Mouse (Mus musculus) cortical plate, adult 2 months (tissue): ENCODE measurements at regions not wholly inside any gene's neighbourhood (a gene's known extent, or its start where the extent isn't known, plus 50 kb on each side); places are given as distances from the start of the nearest gene placed in this dataset.

Source experiments
- CTCF ChIP-seq: fragments of 200-500 bp; IDR thresholded peaks from 2 replicates; pipeline ENCODE4 v1.5.1; 2011; ENCODE audit warnings: mild to moderate bottlenecking, control low read depth, low read length; ENCODE audit not compliant: insufficient read depth; ENCODE audit errors: extremely low read depth
- POLR2A ChIP-seq: fragments of 200-500 bp; IDR thresholded peaks from 2 replicates; pipeline ENCODE4 v1.6.1; 2011; ENCODE audit warnings: mild to moderate bottlenecking, low read length, control low read depth; ENCODE audit not compliant: insufficient read depth; ENCODE audit errors: extremely low read depth

DNA sequence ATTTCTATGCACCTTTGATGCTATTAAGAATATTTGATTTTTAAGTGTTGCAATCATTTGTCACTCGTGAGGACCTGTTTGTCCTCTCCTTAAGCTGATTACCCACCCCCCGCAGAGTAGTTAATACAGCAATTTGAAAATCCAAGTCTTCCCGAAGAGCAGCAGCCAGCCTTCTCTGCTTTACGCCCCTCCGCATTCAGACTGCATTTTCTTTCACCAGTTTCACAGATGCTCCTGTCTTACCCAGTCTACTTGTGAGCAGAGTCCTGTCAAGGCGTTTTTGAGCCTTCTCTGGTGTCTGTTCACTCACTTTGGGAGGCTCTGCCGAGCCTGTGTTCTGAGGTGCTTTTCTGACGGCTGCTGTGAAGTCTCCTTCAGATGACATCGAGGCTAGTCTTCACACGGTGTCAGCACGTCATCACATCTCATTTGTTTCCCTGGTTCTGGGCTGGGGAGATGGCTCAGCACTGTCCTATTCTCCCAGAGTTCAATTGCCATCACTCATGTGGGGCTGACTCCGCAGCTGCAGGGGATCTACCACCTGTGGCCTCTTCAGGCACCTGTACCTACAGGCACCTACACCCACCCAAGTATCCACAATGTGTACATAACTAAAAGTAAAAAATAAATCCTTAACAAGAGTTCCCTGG is 178.3 kb downstream of the Bcl2l11 start:
- TF ChIP-seq CTCF (no peak), POLR2A (no peak)
